Mouse (Mus musculus): ENCODE data around the gene Yars.

The Yars gene

GRCm38 (mm10) chr4:129189542-129190519 lies at the start of gene Yars, which contains the start of gene S100pbp:
TSS of gene Yars (plus strand) at chr4:129189760.
TSS of gene S100pbp (minus strand) at chr4:129189727.
- DNase-seq (ENCODE audit: low read depth, low spot score) = peak; percentile 97

GRCm38 (mm10) chr4:129140808-129141207 lies 48.8 kb upstream of the Yars start:
- DNase-seq (ENCODE audit: low read depth, low spot score) = no peak

GRCm38 (mm10) chr4:129141560-129142438 lies 47.8 kb upstream of the Yars start:
- no peak for DNase-seq (ENCODE audit: low read depth, low spot score)

- no peak for DNase-seq (ENCODE audit: low read depth, low spot score)
Measured at GRCm38 (mm10) chr4:129142439-129143045, 47.0 kb upstream of the Yars start.

- DNase-seq (ENCODE audit: low read depth, low spot score) = no peak
Measured at GRCm38 (mm10) chr4:129143509-129143908, 46.1 kb upstream of the Yars start.

GRCm38 (mm10) chr4:129144401-129145367 lies 44.9 kb upstream of the Yars start:
- no peak for DNase-seq (ENCODE audit: low read depth, low spot score)

- DNase-seq (ENCODE audit: low read depth, low spot score) = no peak
Measured at GRCm38 (mm10) chr4:129145411-129145810, 44.1 kb upstream of the Yars start.

GRCm38 (mm10) chr4:129145943-129146342 lies 43.6 kb upstream of the Yars start:
- DNase-seq (ENCODE audit: low read depth, low spot score) = no peak

- DNase-seq (ENCODE audit: low read depth, low spot score) = no peak
Measured at GRCm38 (mm10) chr4:129146392-129146791, 43.2 kb upstream of the Yars start.

- no peak for DNase-seq (ENCODE audit: low read depth, low spot score)
Measured at GRCm38 (mm10) chr4:129147552-129148103, 41.9 kb upstream of the Yars start.

- DNase-seq (ENCODE audit: low read depth, low spot score) = no peak
Measured at GRCm38 (mm10) chr4:129149321-129149720, 40.2 kb upstream of the Yars start.

- no peak for DNase-seq (ENCODE audit: low read depth, low spot score)
Measured at GRCm38 (mm10) chr4:129151276-129151811, 38.2 kb upstream of the Yars start.

- DNase-seq (ENCODE audit: low read depth, low spot score) = no peak
Measured at GRCm38 (mm10) chr4:129157541-129157940, 32.0 kb upstream of the Yars start.

- DNase-seq (ENCODE audit: low read depth, low spot score) = no peak
Measured at GRCm38 (mm10) chr4:129158549-129158948, 31.0 kb upstream of the Yars start.

- no peak for DNase-seq (ENCODE audit: low read depth, low spot score)
Measured at GRCm38 (mm10) chr4:129161076-129161475, 28.5 kb upstream of the Yars start.

GRCm38 (mm10) chr4:129161581-129162255 lies 27.8 kb upstream of the Yars start:
- no peak for DNase-seq (ENCODE audit: low read depth, low spot score)

GRCm38 (mm10) chr4:129172529-129172928 lies 17.0 kb upstream of the Yars start:
- DNase-seq (ENCODE audit: low read depth, low spot score) = no peak

- DNase-seq (ENCODE audit: low read depth, low spot score) = no peak
Measured at GRCm38 (mm10) chr4:129179560-129179959, 10.0 kb upstream of the Yars start.

GRCm38 (mm10) chr4:129188041-129188659 lies 1.4 kb upstream of the Yars start:
- DNase-seq (ENCODE audit: low read depth, low spot score) = no peak
